Mouse (Mus musculus) spleen, postnatal 36 days (tissue): ENCODE results near the gene Tpp2.
"Not testable (repeated sequence)": the region's sequence is repeated elsewhere in the genome, so short reads cannot be mapped to it uniquely, and the experiment has no call there.

Experiments
- DNase-seq, 2 experiments: peaks; one replicate each; pipeline ENCODE4 v3.0.0; 2022; ENCODE audit warnings: low spot score in 2 of 2, mixed read lengths in 1 of 2

Gene Tpp2

DNA sequence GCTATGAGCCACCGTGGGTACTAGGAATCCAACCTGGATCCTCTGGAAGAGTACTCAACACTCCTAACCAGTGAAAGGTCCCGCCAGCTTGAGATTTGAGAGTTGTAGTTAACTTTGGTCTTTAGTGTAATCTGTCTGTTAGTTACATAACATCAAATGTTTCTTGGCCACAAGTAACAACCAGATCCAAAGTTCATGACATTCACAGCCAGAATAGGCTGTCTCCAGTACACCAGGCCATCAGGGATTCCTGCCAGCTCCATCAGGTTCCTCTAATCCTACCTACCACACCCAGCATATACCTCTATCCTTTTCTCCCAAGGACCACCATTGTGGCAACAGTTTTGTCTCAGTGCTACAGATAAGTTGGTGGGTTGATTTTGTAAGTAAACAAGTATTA, 82.1 kb downstream of the Tpp2 start:
- DNase-seq: no peak

DNA sequence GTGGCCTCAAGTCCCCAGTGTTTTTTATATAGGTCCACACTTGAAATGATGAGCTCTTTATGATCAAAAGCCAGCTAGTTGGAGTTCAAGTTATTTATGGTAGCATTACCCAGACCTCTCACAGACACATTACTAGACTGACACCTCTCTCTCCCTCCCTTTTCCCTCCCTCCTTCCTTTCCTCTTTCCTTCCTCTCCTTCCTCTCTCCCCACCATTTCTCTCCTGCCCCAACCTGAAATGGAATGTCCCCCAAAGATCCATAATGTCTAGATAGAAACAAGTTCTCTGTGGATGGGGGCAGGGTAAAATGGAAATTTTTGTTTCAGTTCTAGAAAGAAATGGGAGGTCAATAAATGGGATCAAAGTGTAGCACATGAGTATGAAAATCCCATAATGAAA, 86.5 kb downstream of the Tpp2 start, which contains the start of gene Mettl21c:
Gene Mettl21c, minus strand, starts transcription at position 101 of the 400 bp plus-strand sequence.
- no peak for DNase-seq

DNA sequence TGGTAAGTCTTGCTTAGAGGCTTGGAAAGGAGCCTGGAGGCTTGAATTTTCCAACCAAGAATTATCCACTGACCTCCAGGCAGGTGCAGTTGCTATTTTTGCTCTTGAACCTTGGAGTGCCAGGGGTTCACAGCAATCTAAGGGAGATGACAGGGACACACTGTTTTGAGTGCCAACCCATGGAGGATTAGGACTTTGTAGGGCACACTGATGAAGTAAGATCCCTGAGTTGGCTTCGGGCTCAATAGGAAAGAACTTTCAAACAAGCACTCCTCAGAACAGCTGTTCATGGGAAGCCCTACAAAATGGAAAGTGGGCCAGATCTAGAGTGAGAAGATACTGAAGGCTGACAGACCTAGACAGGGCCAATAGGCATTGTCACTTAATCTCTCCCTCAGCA, 89.2 kb downstream of the Tpp2 start:
- DNase-seq: no peak

DNA sequence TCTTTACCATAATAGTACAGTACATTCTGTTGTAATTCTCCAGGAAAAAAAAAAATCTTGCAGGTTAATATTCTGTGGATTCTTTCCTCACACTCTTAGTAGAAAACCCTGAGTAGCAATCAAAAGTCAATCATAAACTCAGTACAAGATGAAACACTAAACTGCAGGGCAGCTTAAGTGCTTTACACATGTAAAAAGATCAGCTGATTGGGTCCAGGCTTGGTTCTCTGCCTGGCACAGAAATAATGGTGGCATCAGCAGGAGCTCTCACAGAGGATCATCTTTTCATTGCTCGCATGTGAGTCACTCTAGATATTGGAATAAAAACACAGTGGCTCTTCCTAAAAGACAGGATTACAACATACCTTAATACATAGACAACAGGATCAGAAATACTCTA, 94.2 kb downstream of the Tpp2 start:
- no peak for DNase-seq

DNA sequence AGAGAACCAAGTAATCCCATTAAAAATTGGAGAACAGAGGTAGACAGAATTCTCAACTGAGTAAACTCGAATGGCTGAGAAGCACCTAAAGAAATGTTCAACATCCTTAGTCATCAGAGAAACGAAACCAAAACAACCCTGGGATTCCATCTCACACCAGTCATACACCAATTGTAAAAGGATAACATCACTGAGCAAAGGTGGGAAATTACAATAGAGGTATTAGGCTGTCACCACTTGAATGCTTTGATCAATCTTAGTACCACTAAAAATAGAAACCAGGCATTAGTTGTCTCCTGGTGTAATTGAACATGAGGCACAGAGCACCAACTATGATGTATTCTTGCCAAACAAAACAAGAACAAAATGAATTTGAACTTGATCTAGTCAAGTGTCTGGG, 98.8 kb downstream of the Tpp2 start:
- no peak for DNase-seq

DNA sequence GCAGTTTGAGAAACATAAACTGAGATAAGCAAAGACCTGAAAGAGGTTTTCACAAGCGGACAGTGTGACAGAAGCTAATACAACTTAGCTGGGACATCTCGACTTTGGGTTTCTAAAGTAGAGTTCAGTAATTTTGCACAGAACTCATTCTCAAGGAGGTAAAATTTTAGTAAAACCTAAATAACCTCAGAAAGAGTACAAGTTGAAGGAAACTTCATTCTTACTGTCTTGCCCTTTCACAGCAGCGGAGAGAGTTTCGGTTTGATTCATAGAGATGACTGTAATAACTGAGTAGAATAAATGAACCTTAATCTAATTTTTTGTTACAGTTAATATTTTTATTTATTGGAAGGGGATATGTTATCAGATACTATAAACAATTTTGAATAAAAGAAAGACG, 99.5 kb downstream of the Tpp2 start:
- DNase-seq: no peak

DNA sequence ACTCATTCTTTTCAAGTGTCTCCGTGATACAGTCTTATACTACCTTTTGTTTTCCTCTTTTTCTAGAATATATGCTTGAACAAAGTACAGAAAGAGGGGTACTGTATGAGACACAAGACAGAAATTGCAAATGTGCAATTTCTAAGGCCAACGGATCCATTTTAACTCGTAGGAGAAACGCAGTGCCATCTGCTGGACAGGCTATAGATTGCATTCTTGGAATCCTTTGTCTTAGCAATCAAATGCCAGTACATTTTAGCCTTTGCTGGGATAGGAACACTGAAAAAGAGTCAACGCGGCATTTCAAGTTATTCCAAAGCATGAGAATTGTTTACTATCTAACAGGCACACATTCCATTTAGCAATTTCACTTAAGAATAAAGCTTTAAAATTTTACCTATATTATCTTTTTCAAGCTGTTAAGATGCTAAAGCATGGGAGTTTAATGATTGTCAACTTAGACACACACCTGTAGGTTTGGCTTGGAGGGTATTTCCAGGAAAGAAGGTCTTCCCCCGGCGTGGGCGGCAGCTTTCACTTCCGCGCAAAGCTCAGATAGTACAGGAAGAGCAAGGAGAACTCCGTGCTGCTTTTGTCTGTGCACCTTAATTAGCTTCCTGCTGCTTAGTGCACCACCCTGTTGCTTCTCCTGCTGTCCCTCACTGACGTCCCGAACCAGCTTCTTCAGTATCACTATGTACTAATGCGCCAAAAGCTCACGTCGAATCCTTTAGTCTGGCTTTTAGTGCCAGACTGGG, 108.5 kb downstream of the Tpp2 start:
- peak; percentile 77 to 78 for DNase-seq

DNA sequence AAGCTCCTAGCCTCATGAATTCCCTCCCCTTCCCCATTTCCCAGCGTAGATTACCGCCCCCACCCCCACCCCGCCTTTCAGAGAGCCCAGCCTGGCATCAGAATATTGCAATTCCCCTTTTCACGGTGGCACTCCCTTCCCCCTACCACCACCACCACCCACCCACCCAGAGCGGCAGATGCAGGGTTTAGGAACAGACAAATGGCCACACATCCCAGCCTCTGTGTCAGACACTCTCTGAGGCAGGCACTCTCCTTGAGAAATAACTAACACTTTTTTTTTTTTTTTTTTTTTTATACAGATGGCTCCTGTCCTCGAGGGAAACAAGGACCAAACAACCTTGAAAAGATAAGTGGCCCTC, 109.1 kb downstream of the Tpp2 start:
- DNase-seq: no peak

DNA sequence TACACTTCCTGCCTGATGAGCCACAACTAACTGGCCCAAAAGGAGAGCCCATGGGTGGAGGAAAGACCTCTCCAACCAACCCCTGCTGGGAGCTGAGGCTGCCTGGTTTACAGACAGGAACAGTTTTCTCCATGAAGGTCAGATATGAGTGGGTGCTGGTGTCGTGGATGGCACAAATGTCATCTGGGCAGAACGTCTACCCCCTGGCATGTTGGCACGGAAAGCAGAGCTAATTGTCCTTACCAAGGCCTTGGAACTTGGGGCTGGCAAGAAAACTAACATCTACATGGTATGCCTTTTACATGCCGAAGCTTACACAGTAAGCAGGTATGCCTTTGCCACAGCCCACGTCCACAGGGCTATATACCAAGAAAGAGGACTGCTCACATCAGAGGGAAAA, 112.2 kb downstream of the Tpp2 start:
- DNase-seq: not testable (repeated sequence)

DNA sequence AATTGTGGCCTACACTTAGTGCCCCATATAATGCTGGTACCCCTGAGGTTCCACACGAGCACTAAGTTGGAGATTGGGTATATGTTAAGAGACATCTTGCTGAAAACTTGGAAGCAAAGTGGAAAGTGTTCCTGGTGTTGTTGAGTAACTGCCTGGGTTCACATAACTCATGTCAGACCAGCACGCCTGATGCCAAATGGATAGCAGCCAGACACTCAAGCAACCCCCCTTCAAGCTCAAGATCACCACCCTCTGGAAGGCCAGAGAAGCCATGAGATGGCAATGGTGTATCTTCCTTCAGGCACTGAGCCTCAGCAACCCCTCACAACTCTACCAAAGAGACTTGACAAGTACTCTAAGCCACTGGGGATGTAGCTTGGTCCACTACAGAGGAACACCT, 113.1 kb downstream of the Tpp2 start:
- no peak for DNase-seq
